Comparison of ENCODE assay signal across 9 mouse cellular contexts in the genomic region with DNA sequence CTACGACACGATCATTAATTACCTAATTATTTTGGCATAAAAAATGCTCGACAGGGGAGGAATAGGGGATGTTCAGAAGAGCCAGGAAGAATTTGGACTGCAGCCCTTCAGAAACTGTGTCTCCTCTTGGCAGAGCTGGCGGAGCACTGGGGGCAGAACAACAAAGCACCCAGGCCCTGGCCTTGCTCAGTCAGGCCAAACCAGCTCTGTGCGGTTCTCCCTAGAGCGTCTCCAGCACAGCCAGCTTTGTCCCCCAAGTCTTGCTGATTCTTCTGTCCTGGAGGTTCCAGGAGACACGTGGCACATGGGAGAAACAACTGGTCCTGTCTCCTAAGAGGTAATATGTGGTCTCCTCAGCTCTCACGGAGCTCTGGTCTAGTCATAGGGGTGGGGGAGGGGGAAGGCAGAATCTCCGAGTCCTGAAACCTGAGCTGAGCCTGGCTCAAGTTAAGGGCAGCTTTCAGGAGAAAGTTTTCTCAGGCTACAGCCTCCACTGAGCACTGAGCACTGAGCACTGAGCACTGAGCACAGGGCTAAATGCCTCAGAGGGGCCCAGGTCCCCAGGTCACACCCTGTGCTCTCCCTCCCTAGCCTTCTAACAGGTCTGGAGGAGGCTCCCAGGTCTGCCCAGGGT. TPM values are rescaled to one million over a fixed set of nuclear protein-coding genes. Genes with fewer than 3 reads are reported as not detected.
A peak's percentile ranks its signal among the peaks of the same experiment; 100 is the strongest.
DNase-seq lines count a peak whose midpoint lies in the region; ATAC-seq lines count a peak whose summit lies in the region.
"Had no signal": no experiment of that assay in that cellular context is flagged by ENCODE, and none has a peak within 500 bp of the region (broad histone marks: within the 10 kb centered on the region; RNA-seq: fewer than 3 reads in every experiment).

No protein-coding gene starts in this region.

- ATAC-seq in heart, embryonic 16.5 days (replicated peaks; ENCODE audit: extremely low read depth, insufficient read depth, low FRiP score) = no peak
- peak; percentile 73 for ATAC-seq in embryonic facial prominence, embryonic 12.5 days (ENCODE audit: insufficient number of reproducible peaks, insufficient read depth, low FRiP score, low TSS enrichment)
- peak; percentile 21; the same call in 1 of the 2 replicates for ATAC-seq in midbrain, embryonic 15.5 days (replicated peaks)

- no peak overlapping the region for H3K9ac ChIP-seq in heart, embryonic 16.5 days (ENCODE audit: low read length)
- no peak overlapping the region; the same call in 1 of the 2 replicates for H3K9ac ChIP-seq in embryonic facial prominence, embryonic 12.5 days
- no peak overlapping the region for H3K9ac ChIP-seq in midbrain, embryonic 15.5 days

- H3K4me1 ChIP-seq in heart, embryonic 16.5 days (ENCODE audit: control insufficient read depth, insufficient read depth, low read length) = peaks cover 7% of the 10 kb centered on the region
- peaks cover 49% of the 10 kb centered on the region for H3K4me1 ChIP-seq in embryonic facial prominence, embryonic 12.5 days
- peaks cover 64% of the 10 kb centered on the region for H3K4me1 ChIP-seq in midbrain, embryonic 15.5 days

- H3K27ac ChIP-seq in heart, embryonic 16.5 days (ENCODE audit: low read length) = peak overlapping the region; percentile 8; the same call in 1 of the 2 replicates
- H3K27ac ChIP-seq in embryonic facial prominence, embryonic 12.5 days = peak overlapping the region; percentile 72
- H3K27ac ChIP-seq in midbrain, embryonic 15.5 days = peak overlapping the region; percentile 81

- no peaks in the 10 kb centered on the region for H3K9me3 ChIP-seq in heart, embryonic 16.5 days (replicated peaks; ENCODE audit: control insufficient read depth, low read length)
- H3K9me3 ChIP-seq in embryonic facial prominence, embryonic 12.5 days = no peaks in the 10 kb centered on the region
- H3K9me3 ChIP-seq in midbrain, embryonic 15.5 days = no peaks in the 10 kb centered on the region
- H3K9me3 ChIP-seq: megakaryocyte, embryonic 14.5 days had no signal

- WGBS in heart, embryonic 16.5 days = 54% methylated on average over 9 of the region's 9 CpGs
- 27% methylated on average over 9 of the region's 9 CpGs for WGBS in embryonic facial prominence, embryonic 12.5 days
- WGBS in midbrain, embryonic 15.5 days = 32% methylated on average over 9 of the region's 9 CpGs

- no peak for DNase-seq in heart, adult 9 months (ENCODE audit: low spot score in 2 of 2)
- peak; percentile 60 for DNase-seq in kidney, adult 11 months
- no peak for DNase-seq in thymus, postnatal 10 days (ENCODE audit: low spot score in 2 of 2)
- no peak for DNase-seq in retina, postnatal 1 day
- DNase-seq in layer of hippocampus, adult 18-20 months (ENCODE audit: low spot score in 2 of 2) = no peak

- H3K36me3 ChIP-seq in heart, embryonic 16.5 days (ENCODE audit: control insufficient read depth, insufficient read depth) = no peaks in the 10 kb centered on the region
- H3K36me3 ChIP-seq in embryonic facial prominence, embryonic 12.5 days = no peaks in the 10 kb centered on the region
- no peaks in the 10 kb centered on the region for H3K36me3 ChIP-seq in midbrain, embryonic 15.5 days (replicated peaks)

- H3K4me2 ChIP-seq in heart, embryonic 16.5 days (ENCODE audit: low read depth, low read length) = no peak overlapping the region
- no peak overlapping the region for H3K4me2 ChIP-seq in embryonic facial prominence, embryonic 12.5 days (replicated peaks)
- no peak overlapping the region for H3K4me2 ChIP-seq in midbrain, embryonic 15.5 days

- H3K4me3 ChIP-seq in heart, embryonic 16.5 days (ENCODE audit: low read length) = no peak overlapping the region
- no peak overlapping the region for H3K4me3 ChIP-seq in embryonic facial prominence, embryonic 12.5 days
- no peak overlapping the region for H3K4me3 ChIP-seq in midbrain, embryonic 15.5 days
- H3K4me3 ChIP-seq: megakaryocyte, embryonic 14.5 days had no signal

- H3K27me3 ChIP-seq in heart, embryonic 16.5 days (ENCODE audit: control insufficient read depth, insufficient read depth, low read length) = no peaks in the 10 kb centered on the region
- H3K27me3 ChIP-seq in embryonic facial prominence, embryonic 12.5 days = no peaks in the 10 kb centered on the region
- no peaks in the 10 kb centered on the region for H3K27me3 ChIP-seq in midbrain, embryonic 15.5 days (replicated peaks)
- H3K27me3 ChIP-seq: megakaryocyte, embryonic 14.5 days had no signal

RNA-seq across cellular contexts. Expression of a gene that starts 43.2 kb away (rescaled TPM):
- polyA plus RNA-seq in heart, embryonic 16.5 days (2015; fragmentation: Nextera tagmentation; extraction: Ambion mirVana) = 22.6 and 24.6 TPM in 2 replicates
- 18.6 and 19.6 TPM in 2 replicates for polyA plus RNA-seq in embryonic facial prominence, embryonic 12.5 days (2016; fragmentation: Nextera tagmentation; extraction: Ambion mirVana)
- 52.6 and 59.4 TPM in 2 replicates for polyA plus RNA-seq in midbrain, embryonic 15.5 days (2015; fragmentation: Nextera tagmentation; extraction: Ambion mirVana)
- total RNA-seq in layer of hippocampus, adult 18-20 months (2021) = 10 to 100 TPM; 50.5 to 56.8 TPM

Comparison
In these comparisons a context has a peak if more than half of its experiments do, and no peak if none do; other contexts are left out.
1. H3K27ac ChIP-seq: peak in every context shown above with its lines; median percentile 81 in midbrain, embryonic 15.5 days; 72 in embryonic facial prominence, embryonic 12.5 days; 8 in heart, embryonic 16.5 days.